Mouse (Mus musculus): ENCODE data around the gene Tyw3. TPM values are rescaled to one million over a fixed set of nuclear protein-coding genes. Genes with fewer than 3 reads are reported as not detected.

The Tyw3 gene
- total and polyA plus RNA-seq, 3 experiments, result 5.6 to 8.2 (median 6.8) TPM

GRCm38 (mm10) chr3:154614771-154615170 is 17.9 kb upstream of the Tyw3 start:
- Histone ChIP-seq H3K9ac (ENCODE audit: low read depth, low read length) (no peak overlapping the region), H3K36me3 (ENCODE audit: control insufficient read depth, insufficient read depth, low read length) (no peaks in the 10 kb centered on the region), H3K27ac (no peak overlapping the region), H3K4me1 (ENCODE audit: control insufficient read depth, insufficient read depth, low read length) (no peaks in the 10 kb centered on the region), H3K27me3 (ENCODE audit: control insufficient read depth, insufficient read depth, low read length) (no peaks in the 10 kb centered on the region), H3K79me2 (replicated peaks; ENCODE audit: control insufficient read depth, insufficient read depth, low read length) (no peaks in the 10 kb centered on the region), H3K4me3 (no peak overlapping the region)
- no peak for DNase-seq
- TF ChIP-seq EP300 (IDR thresholded peaks at IDR 0.05; ENCODE audit: insufficient read depth, low read depth, low read length) (no peak), POLR2A (IDR thresholded peaks at IDR 0.05; ENCODE audit: insufficient read depth, low read depth, low read length) (no peak), CTCF (IDR thresholded peaks at IDR 0.05) (no peak)
- WGBS, result 91% methylated on average over 8 of the region's 8 CpGs
- intact Hi-C loops (cut with DNase I), result no loop called here

GRCm38 (mm10) chr3:154611888-154612287 is 15.0 kb upstream of the Tyw3 start:
- no peak overlapping the region for H3K9ac ChIP-seq (ENCODE audit: low read depth, low read length)
- DNase-seq, result no peak
- intact Hi-C loops (cut with DNase I), result no loop called here

GRCm38 (mm10) chr3:154607896-154608295 is 11.0 kb upstream of the Tyw3 start:
- TF ChIP-seq CTCF (IDR thresholded peaks at IDR 0.05) (no peak), EP300 (IDR thresholded peaks at IDR 0.05; ENCODE audit: insufficient read depth, low read depth, low read length) (no peak), POLR2A (IDR thresholded peaks at IDR 0.05; ENCODE audit: insufficient read depth, low read depth, low read length) (no peak)
- no peaks in the 10 kb centered on the region for H3K36me3 ChIP-seq (ENCODE audit: control insufficient read depth, insufficient read depth, low read length)
- no peak overlapping the region for H3K27ac ChIP-seq
- intact Hi-C loops (cut with DNase I), result no loop called here
- no peak overlapping the region for H3K9ac ChIP-seq (ENCODE audit: low read depth, low read length)
- no peak for DNase-seq
- WGBS, result 63% methylated on average over 1 of the region's 1 CpGs
- no peaks in the 10 kb centered on the region for H3K27me3 ChIP-seq (ENCODE audit: control insufficient read depth, insufficient read depth, low read length)
- H3K79me2 ChIP-seq (replicated peaks; ENCODE audit: control insufficient read depth, insufficient read depth, low read length), result no peaks in the 10 kb centered on the region
- no peaks in the 10 kb centered on the region for H3K4me1 ChIP-seq (ENCODE audit: control insufficient read depth, insufficient read depth, low read length)
- no peak overlapping the region for H3K4me3 ChIP-seq

More at GRCm38 (mm10) chr3:154611888-154612287, 15.0 kb upstream of the Tyw3 start:
- Histone ChIP-seq H3K79me2 (replicated peaks; ENCODE audit: control insufficient read depth, insufficient read depth, low read length) (no peaks in the 10 kb centered on the region), H3K27ac (no peak overlapping the region), H3K27me3 (ENCODE audit: control insufficient read depth, insufficient read depth, low read length) (no peaks in the 10 kb centered on the region), H3K36me3 (ENCODE audit: control insufficient read depth, insufficient read depth, low read length) (no peaks in the 10 kb centered on the region), H3K4me1 (ENCODE audit: control insufficient read depth, insufficient read depth, low read length) (no peaks in the 10 kb centered on the region), H3K4me3 (no peak overlapping the region)
- WGBS, result 87% methylated on average over 3 of the region's 3 CpGs
- no peak for TF ChIP-seq POLR2A (IDR thresholded peaks at IDR 0.05; ENCODE audit: insufficient read depth, low read depth, low read length)
- TF ChIP-seq CTCF (IDR thresholded peaks at IDR 0.05), result no peak
- TF ChIP-seq EP300 (IDR thresholded peaks at IDR 0.05; ENCODE audit: insufficient read depth, low read depth, low read length), result no peak

GRCm38 (mm10) chr3:154604871-154605270 is 8.0 kb upstream of the Tyw3 start:
- no peaks in the 10 kb centered on the region for H3K27me3 ChIP-seq (ENCODE audit: control insufficient read depth, insufficient read depth, low read length)
- DNase-seq, result no peak
- no peaks in the 10 kb centered on the region for H3K79me2 ChIP-seq (replicated peaks; ENCODE audit: control insufficient read depth, insufficient read depth, low read length)
- no peaks in the 10 kb centered on the region for H3K4me1 ChIP-seq (ENCODE audit: control insufficient read depth, insufficient read depth, low read length)
- TF ChIP-seq EP300 (IDR thresholded peaks at IDR 0.05; ENCODE audit: insufficient read depth, low read depth, low read length), result no peak
- TF ChIP-seq CTCF (IDR thresholded peaks at IDR 0.05), result no peak
- no peak for TF ChIP-seq POLR2A (IDR thresholded peaks at IDR 0.05; ENCODE audit: insufficient read depth, low read depth, low read length)
- H3K27ac ChIP-seq, result no peak overlapping the region
- no peak overlapping the region for H3K9ac ChIP-seq (ENCODE audit: low read depth, low read length)
- WGBS, result 78% methylated on average over 5 of the region's 5 CpGs
- no peaks in the 10 kb centered on the region for H3K36me3 ChIP-seq (ENCODE audit: control insufficient read depth, insufficient read depth, low read length)
- no peak overlapping the region for H3K4me3 ChIP-seq
- intact Hi-C loops (cut with DNase I), result no loop called here

- H3K9ac ChIP-seq (ENCODE audit: low read depth, low read length), result no peak overlapping the region
These were observed 5.2 kb upstream of the Tyw3 start for GRCm38 (mm10) chr3:154602141-154602540.

GRCm38 (mm10) chr3:154597561-154597960 is 657 bp upstream of the Tyw3 start:
- 47% methylated on average over 7 of the region's 7 CpGs for WGBS
- no peaks in the 10 kb centered on the region for H3K79me2 ChIP-seq (replicated peaks; ENCODE audit: control insufficient read depth, insufficient read depth, low read length)
- peaks cover 1% of the 10 kb centered on the region; the same call in 1 of the 2 replicates for H3K4me1 ChIP-seq (ENCODE audit: control insufficient read depth, insufficient read depth, low read length)
- intact Hi-C loops (cut with DNase I), result loop anchor here (2.0 kb wide), 1 partner anchor 495 kb away; the partner anchor contains the start of genes Fpgt and Lrriq3
- TF ChIP-seq CTCF (IDR thresholded peaks at IDR 0.05) (no peak), POLR2A (IDR thresholded peaks at IDR 0.05; ENCODE audit: insufficient read depth, low read depth, low read length) (no peak), EP300 (IDR thresholded peaks at IDR 0.05; ENCODE audit: insufficient read depth, low read depth, low read length) (no peak)
- no peaks in the 10 kb centered on the region for H3K27me3 ChIP-seq (ENCODE audit: control insufficient read depth, insufficient read depth, low read length)
- peak overlapping the region; percentile 97 for H3K4me3 ChIP-seq
- peak overlapping the region; percentile 57 for H3K9ac ChIP-seq (ENCODE audit: low read depth, low read length)
- H3K36me3 ChIP-seq (ENCODE audit: control insufficient read depth, insufficient read depth, low read length), result no peaks in the 10 kb centered on the region
- no peak for DNase-seq
- peak overlapping the region; percentile 91 for H3K27ac ChIP-seq

More at GRCm38 (mm10) chr3:154602141-154602540, 5.2 kb upstream of the Tyw3 start:
- Histone ChIP-seq H3K27ac (no peak overlapping the region), H3K4me3 (no peak overlapping the region), H3K79me2 (replicated peaks; ENCODE audit: control insufficient read depth, insufficient read depth, low read length) (no peaks in the 10 kb centered on the region), H3K27me3 (ENCODE audit: control insufficient read depth, insufficient read depth, low read length) (no peaks in the 10 kb centered on the region), H3K4me1 (ENCODE audit: control insufficient read depth, insufficient read depth, low read length) (no peaks in the 10 kb centered on the region), H3K36me3 (ENCODE audit: control insufficient read depth, insufficient read depth, low read length) (no peaks in the 10 kb centered on the region)
- TF ChIP-seq POLR2A (IDR thresholded peaks at IDR 0.05; ENCODE audit: insufficient read depth, low read depth, low read length) (no peak), CTCF (IDR thresholded peaks at IDR 0.05) (no peak), EP300 (IDR thresholded peaks at IDR 0.05; ENCODE audit: insufficient read depth, low read depth, low read length) (no peak)
- DNase-seq, result no peak
- intact Hi-C loops (cut with DNase I), result no loop called here

All from heart, adult 2 months (tissue).